Mouse (Mus musculus) neural tube, embryonic 13.5 days (tissue): Measurements from ENCODE around the gene Lilra5. TPM values are rescaled to one million over a fixed set of nuclear protein-coding genes. Genes with fewer than 3 reads are reported as not detected.
"Not testable (repeated sequence)": the region's sequence is repeated elsewhere in the genome, so short reads cannot be mapped to it uniquely, and the experiment has no call there.

Experiments used
- ATAC-seq: fragments of 200-750 bp; cut with Nextera tagmentation; 2 replicates; pipeline ENCODE4 v1.8.0; 2017; ENCODE audit warnings: low read depth, mild to moderate bottlenecking, moderate TSS enrichment, moderate library complexity
- H3K27ac ChIP-seq: fragments of 300-500 bp; sonication (generic); replicated peaks from 2 replicates; pipeline ENCODE4 v1.5.1; 2015; ENCODE audit warnings: moderate library complexity, mild to moderate bottlenecking, inconsistent platforms
- H3K27me3 ChIP-seq: fragments of 300-500 bp; sonication (generic); 2 replicates; pipeline ENCODE4 v1.6.1; 2015; ENCODE audit warnings: mild to moderate bottlenecking, inconsistent platforms
- H3K36me3 ChIP-seq: fragments of 300-500 bp; sonication (generic); 2 replicates; pipeline ENCODE4 v1.6.1; 2015; ENCODE audit warnings: mild to moderate bottlenecking, inconsistent platforms
- H3K4me1 ChIP-seq: fragments of 300-500 bp; sonication (generic); replicated peaks from 2 replicates; pipeline ENCODE4 v1.6.1; 2015; ENCODE audit warnings: inconsistent platforms
- H3K4me2 ChIP-seq: fragments of 300-500 bp; sonication (generic); 2 replicates; pipeline ENCODE4 v1.6.1; 2015; ENCODE audit warnings: inconsistent platforms, mild to moderate bottlenecking, moderate library complexity
- H3K4me3 ChIP-seq: fragments of 300-500 bp; sonication (generic); 2 replicates; pipeline ENCODE4 v1.5.1; 2015; ENCODE audit warnings: mild to moderate bottlenecking, inconsistent platforms
- H3K9ac ChIP-seq: fragments of 300-500 bp; sonication (generic); 2 replicates; pipeline ENCODE4 v1.6.1; 2015; ENCODE audit warnings: moderate library complexity, mild to moderate bottlenecking, inconsistent platforms
- H3K9me3 ChIP-seq: fragments of 300-500 bp; sonication (generic); 2 replicates; pipeline ENCODE4 v1.6.1; 2016; ENCODE audit warnings: inconsistent platforms
- WGBS: fragments of 180-500 bp; shearing (Covaris S2); methylation state at CpG from one replicate; pipeline ENCODE4 v1.1.7; 2015; 5-methylcytosine and 5-hydroxymethylcytosine counted together
- polyA plus RNA-seq: library from polyadenylated mRNA; unstranded; fragments of >200 nt; fragmentation: Nextera tagmentation; extraction: Ambion mirVana; gene quantifications from 2 replicates; pipeline ENCODE4 v1.2.1, GENCODE M21; 2015

Gene Lilra5
- not detected in 2 replicates for polyA plus RNA-seq

- 81% methylated on average over 7 of the region's 7 CpGs for WGBS
- Histone ChIP-seq H3K27me3 (no peaks in the 10 kb centered on the region), H3K4me3 (no peak within 1 kb of the TSS), H3K4me1 (no peaks in the 10 kb centered on the region), H3K9ac (no peak within 1 kb of the TSS), H3K9me3 (no peaks in the 10 kb centered on the region), H3K27ac (no peak within 1 kb of the TSS), H3K4me2 (no peak within 1 kb of the TSS), H3K36me3 (no peaks in the 10 kb centered on the region)
- ATAC-seq = no peak
Observed at GRCm38 (mm10) chr7:4237454-4237853, at the start of gene Lilra5. TSS of gene Lilra5 (plus strand) at chr7:4237754.

DNA sequence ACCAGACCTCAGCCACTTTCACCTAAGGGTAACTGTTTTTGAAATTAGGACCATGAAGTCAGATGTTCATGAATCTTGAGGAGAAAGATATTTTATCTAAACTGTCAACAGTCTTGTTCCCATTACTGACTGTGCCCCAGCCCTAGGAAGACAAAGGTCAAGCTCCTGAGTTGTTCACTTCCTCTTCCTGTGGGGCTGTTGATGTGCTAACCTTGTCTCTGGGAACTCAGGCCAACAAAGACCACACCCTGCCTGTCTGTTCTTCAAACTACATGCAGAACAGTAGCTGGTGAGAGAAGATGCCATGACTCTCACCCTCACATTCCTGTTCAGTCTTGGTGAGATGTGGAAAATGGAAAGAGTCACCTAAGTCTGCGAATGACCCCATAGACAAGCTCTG, 30.4 kb upstream of the Lilra5 start:
- no peaks in the 10 kb centered on the region for H3K27me3 ChIP-seq
- ATAC-seq = no peak
- no peaks in the 10 kb centered on the region for H3K4me1 ChIP-seq
- no peak overlapping the region for H3K4me2 ChIP-seq
- H3K9ac ChIP-seq = no peak overlapping the region
- no peak overlapping the region for H3K4me3 ChIP-seq
- 89% methylated on average over 1 of the region's 1 CpGs for WGBS
- H3K27ac ChIP-seq = no peak overlapping the region
- H3K9me3 ChIP-seq = no peaks in the 10 kb centered on the region; the same call in 1 of the 2 replicates
- no peaks in the 10 kb centered on the region for H3K36me3 ChIP-seq

DNA sequence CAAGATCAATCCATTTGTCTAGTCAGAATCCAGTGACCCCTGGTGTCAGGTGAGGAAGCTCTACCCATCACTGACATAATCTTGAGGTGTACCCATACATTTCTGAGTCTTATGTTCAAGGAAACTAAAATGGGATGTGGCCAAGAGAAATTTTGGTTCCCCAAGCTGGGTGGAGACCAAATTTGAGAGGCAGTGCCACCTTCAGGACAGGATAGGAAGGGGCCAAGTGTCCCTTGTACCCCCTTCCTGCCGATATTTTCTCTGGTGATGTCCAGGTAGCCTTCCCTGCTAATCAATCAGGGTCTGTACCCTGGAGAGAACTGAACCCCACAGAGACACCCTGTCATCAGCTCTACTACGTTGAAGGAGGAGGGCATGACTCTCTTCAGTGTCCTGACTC, 28.9 kb upstream of the Lilra5 start:
- H3K27ac ChIP-seq = no peak overlapping the region
- no peaks in the 10 kb centered on the region for H3K4me1 ChIP-seq
- no peak overlapping the region for H3K9ac ChIP-seq
- H3K36me3 ChIP-seq = no peaks in the 10 kb centered on the region
- H3K27me3 ChIP-seq = no peaks in the 10 kb centered on the region
- no peak for ATAC-seq
- H3K4me3 ChIP-seq = no peak overlapping the region
- no peak overlapping the region for H3K4me2 ChIP-seq
- WGBS = 43% methylated on average over 2 of the region's 2 CpGs
- no peaks in the 10 kb centered on the region; the same call in 1 of the 2 replicates for H3K9me3 ChIP-seq

GRCm38 (mm10) chr7:4213436-4213835, 24.1 kb upstream of the Lilra5 start:
- not testable (repeated sequence) for H3K36me3 ChIP-seq, H3K4me3 ChIP-seq, H3K27ac ChIP-seq, H3K27me3 ChIP-seq, H3K9ac ChIP-seq, H3K4me1 ChIP-seq, ATAC-seq, H3K4me2 ChIP-seq, H3K9me3 ChIP-seq

GRCm38 (mm10) chr7:4215396-4215795, 22.2 kb upstream of the Lilra5 start:
- no peak overlapping the region for H3K9ac ChIP-seq
- H3K27ac ChIP-seq = no peak overlapping the region
- no peaks in the 10 kb centered on the region for H3K4me1 ChIP-seq
- 77% methylated on average over 2 of the region's 2 CpGs for WGBS
- ATAC-seq = no peak
- no peaks in the 10 kb centered on the region for H3K27me3 ChIP-seq
- H3K4me3 ChIP-seq = no peak overlapping the region
- H3K9me3 ChIP-seq = no peaks in the 10 kb centered on the region
- H3K36me3 ChIP-seq = no peaks in the 10 kb centered on the region
- no peak overlapping the region for H3K4me2 ChIP-seq

DNA sequence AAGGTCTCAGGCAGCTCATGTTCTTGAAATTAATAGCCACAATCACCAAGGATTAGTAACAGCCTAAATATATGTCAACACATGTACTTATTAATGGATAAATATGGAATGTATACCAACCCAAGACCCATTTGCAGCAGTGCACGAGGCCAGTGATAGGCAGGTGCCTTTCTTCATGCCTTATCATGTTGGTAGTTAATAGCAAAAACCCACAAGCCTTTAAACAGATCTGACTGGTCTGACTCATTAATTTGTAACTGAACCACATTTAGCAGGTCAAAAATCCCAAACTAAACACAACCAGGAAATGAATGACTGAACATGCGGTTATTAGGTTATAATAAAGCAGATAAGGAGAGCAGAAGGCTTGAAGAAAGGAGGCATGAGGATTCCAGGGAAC, 21.7 kb upstream of the Lilra5 start:
- 80% methylated on average over 2 of the region's 2 CpGs for WGBS
- no peaks in the 10 kb centered on the region for H3K9me3 ChIP-seq
- H3K36me3 ChIP-seq = no peaks in the 10 kb centered on the region
- no peak overlapping the region for H3K4me2 ChIP-seq
- no peaks in the 10 kb centered on the region for H3K27me3 ChIP-seq
- no peak overlapping the region for H3K27ac ChIP-seq
- H3K4me3 ChIP-seq = no peak overlapping the region
- no peak for ATAC-seq
- no peaks in the 10 kb centered on the region for H3K4me1 ChIP-seq
- H3K9ac ChIP-seq = no peak overlapping the region

- no peak overlapping the region for H3K4me3 ChIP-seq
- no peaks in the 10 kb centered on the region for H3K4me1 ChIP-seq
- H3K9ac ChIP-seq = no peak overlapping the region
- no peak overlapping the region for H3K4me2 ChIP-seq
- H3K27ac ChIP-seq = no peak overlapping the region
- H3K36me3 ChIP-seq = no peaks in the 10 kb centered on the region
- H3K9me3 ChIP-seq = no peaks in the 10 kb centered on the region
- no peaks in the 10 kb centered on the region for H3K27me3 ChIP-seq
- no peak for ATAC-seq
Observed at GRCm38 (mm10) chr7:4235536-4235935, 2.0 kb upstream of the Lilra5 start.

DNA sequence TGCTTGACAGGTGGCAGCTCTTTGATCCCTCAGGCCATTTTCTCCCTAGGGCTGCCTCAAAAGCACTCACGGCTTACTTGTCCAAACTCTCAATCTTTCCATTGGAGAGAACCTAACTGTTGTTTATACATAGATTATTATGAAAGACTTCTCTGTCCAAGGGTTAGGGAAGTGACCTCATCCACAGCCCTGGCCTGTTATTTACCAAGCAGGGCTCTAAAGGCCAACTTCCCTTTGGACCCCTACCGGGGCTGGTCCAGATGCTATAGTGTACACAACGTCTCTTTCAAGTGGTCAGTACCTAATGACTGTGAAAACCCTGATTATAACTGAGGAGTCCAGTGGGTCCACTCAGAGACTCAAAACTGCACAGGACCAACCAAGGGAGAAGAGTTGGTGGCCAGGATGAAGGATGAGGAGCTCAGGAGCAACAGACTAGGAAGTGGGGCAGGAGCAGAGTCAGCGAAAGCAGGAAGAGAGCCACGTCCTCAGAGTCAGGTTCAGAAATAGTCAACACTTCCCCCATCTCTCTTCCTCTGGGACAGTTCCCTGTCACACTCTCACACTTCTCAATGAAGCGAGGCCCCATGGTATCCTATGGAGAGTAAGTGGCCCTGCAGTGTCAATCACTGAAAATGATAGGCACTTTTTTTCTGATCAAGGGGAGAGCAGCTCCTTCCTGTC, 1.6 kb downstream of the Lilra5 start:
- WGBS = 84% methylated on average over 6 of the region's 6 CpGs
- no peak overlapping the region for H3K9ac ChIP-seq

DNA sequence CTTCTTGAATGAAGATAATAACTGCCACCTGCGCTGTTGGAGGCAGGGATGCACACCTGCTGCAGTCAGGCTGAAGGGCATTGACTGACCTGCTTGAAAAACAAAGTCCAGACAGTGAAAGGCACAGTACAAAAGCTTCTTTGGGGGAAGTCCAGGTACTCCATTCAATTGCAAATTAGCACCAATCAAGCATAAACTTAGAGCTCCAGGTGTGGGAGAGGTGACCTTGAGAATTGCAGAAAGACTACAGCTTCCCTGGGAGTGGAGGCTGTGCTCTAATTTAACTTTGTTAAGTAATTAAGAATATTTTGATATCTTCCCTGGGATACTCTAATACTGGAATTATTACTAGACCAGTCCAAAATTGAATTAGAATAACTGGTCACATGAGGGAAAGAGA, 13.7 kb downstream of the Lilra5 start:
- not testable (repeated sequence) for H3K4me3 ChIP-seq, H3K9me3 ChIP-seq, ATAC-seq, H3K4me1 ChIP-seq, H3K36me3 ChIP-seq, H3K9ac ChIP-seq, H3K4me2 ChIP-seq, H3K27me3 ChIP-seq, H3K27ac ChIP-seq
- 80% methylated on average over 1 of the region's 1 CpGs for WGBS

More for the DNA sequence above, 1.6 kb downstream of the Lilra5 start:
- H3K4me2 ChIP-seq = no peak overlapping the region
- no peaks in the 10 kb centered on the region for H3K27me3 ChIP-seq
- H3K27ac ChIP-seq = no peak overlapping the region
- no peaks in the 10 kb centered on the region for H3K36me3 ChIP-seq
- no peak overlapping the region for H3K4me3 ChIP-seq
- H3K4me1 ChIP-seq = no peaks in the 10 kb centered on the region
- H3K9me3 ChIP-seq = no peaks in the 10 kb centered on the region
- ATAC-seq = no peak

DNA sequence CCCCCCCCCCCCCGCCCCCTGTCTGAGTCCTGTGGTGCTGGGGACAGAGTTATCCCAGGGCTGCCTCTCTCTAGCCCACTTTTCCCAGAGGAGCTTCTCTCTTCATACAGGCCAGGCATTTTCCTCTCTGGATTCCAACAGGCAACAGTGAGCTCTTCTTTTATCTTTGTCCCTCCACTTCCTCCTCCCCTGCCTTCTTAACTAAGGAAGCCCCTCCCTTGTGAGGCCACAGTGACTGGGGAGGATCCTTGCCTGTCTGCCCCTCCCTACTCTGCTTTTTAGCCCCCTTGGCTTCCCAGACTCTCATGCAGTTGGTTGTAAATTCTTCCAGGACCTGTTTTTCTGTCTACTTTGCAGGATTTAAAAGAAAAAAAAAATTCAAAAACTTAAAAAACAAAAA, 18.5 kb downstream of the Lilra5 start:
- H3K27me3 ChIP-seq, H3K9me3 ChIP-seq, H3K9ac ChIP-seq, H3K4me3 ChIP-seq, H3K4me1 ChIP-seq, H3K4me2 ChIP-seq, H3K36me3 ChIP-seq, H3K27ac ChIP-seq, ATAC-seq: not testable (repeated sequence)
- WGBS = 13% methylated on average over 1 of the region's 1 CpGs

GRCm38 (mm10) chr7:4260521-4260920, 23.0 kb downstream of the Lilra5 start:
- H3K27ac ChIP-seq, H3K9me3 ChIP-seq, H3K4me3 ChIP-seq, H3K9ac ChIP-seq, H3K4me2 ChIP-seq, H3K36me3 ChIP-seq, H3K4me1 ChIP-seq, ATAC-seq, H3K27me3 ChIP-seq: not testable (repeated sequence)
- WGBS = 90% methylated on average over 1 of the region's 1 CpGs

DNA sequence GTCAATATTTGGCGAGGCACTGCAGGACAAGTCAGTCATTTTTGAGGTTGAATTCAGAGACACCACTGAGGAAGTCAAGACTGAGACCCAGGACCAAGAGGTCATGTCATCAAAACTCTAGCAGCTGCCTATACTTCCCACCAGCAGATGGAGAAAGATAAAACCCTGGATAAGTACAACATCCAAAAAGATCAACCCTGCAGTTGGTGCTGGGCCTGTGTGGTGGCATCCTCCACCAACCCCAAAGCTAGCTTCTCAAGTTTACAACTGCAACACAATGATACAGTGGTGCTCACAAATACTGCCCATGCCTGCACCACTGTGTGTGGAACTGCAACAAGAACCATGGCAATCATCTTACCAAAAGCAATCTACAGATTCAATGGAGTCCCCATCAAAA, 34.6 kb downstream of the Lilra5 start:
- WGBS = 81% methylated on average over 1 of the region's 1 CpGs
- H3K9ac ChIP-seq, H3K4me2 ChIP-seq, H3K27ac ChIP-seq, ATAC-seq, H3K9me3 ChIP-seq, H3K27me3 ChIP-seq, H3K4me1 ChIP-seq, H3K4me3 ChIP-seq, H3K36me3 ChIP-seq: not testable (repeated sequence)

DNA sequence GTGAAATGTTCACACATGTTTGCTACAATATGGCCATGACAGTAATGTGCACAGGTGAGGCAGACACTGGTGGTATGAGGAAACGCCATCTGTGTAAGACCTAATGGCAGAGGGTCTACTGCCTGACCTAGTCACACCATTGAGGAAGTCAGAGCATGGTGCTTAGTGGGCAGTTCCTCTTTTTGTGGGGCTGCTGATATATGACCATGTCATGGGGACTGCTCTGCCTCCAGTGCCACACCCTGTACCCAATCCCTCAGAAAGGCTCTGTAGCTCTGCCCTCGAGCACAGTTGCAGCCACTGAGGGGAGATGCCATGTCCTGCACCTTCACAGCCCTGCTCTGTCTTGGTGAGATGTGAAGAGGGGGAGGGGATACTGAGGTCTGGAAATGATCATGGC, 36.3 kb downstream of the Lilra5 start:
- not testable (repeated sequence) for H3K36me3 ChIP-seq, H3K9ac ChIP-seq, H3K4me2 ChIP-seq, H3K9me3 ChIP-seq, H3K4me3 ChIP-seq, H3K4me1 ChIP-seq, ATAC-seq, H3K27ac ChIP-seq, H3K27me3 ChIP-seq
- 73% methylated on average over 2 of the region's 2 CpGs for WGBS
